Mouse (Mus musculus) midbrain, postnatal 0 days (tissue): ENCODE measurements around the gene Rab8b. TPM values are rescaled to one million over a fixed set of nuclear protein-coding genes. Genes with fewer than 3 reads are reported as not detected.
"Not testable (repeated sequence)": the region's sequence is repeated elsewhere in the genome, so short reads cannot be mapped to it uniquely, and the experiment has no call there.

Experiments
- ATAC-seq: fragments of 200-750 bp; cut with Nextera tagmentation; 2 replicates; pipeline ENCODE4 v1.8.0; 2017; ENCODE audit warnings: moderate number of reproducible peaks, mild to moderate bottlenecking, moderate TSS enrichment, moderate library complexity; ENCODE audit not compliant: low FRiP score
- DNase-seq: peaks from one replicate; pipeline ENCODE4 v3.0.0-alpha.2; 2015; ENCODE audit warnings: low spot score
- H3K27ac ChIP-seq: fragments of 300-500 bp; sonication (generic); 2 replicates; pipeline ENCODE4 v1.5.1; 2014; ENCODE audit warnings: low read depth, mild to moderate bottlenecking, low read length, mixed read lengths
- H3K27me3 ChIP-seq: fragments of 300-500 bp; sonication (generic); 2 replicates; pipeline ENCODE4 v1.6.1; 2014; ENCODE audit warnings: low read length, control low read depth, mixed read lengths; ENCODE audit not compliant: insufficient read depth
- H3K36me3 ChIP-seq: fragments of 300-500 bp; sonication (generic); 2 replicates; pipeline ENCODE4 v1.6.1; 2014; ENCODE audit warnings: low read length, control low read depth, mixed read lengths; ENCODE audit not compliant: insufficient read depth
- H3K4me1 ChIP-seq: fragments of 300-500 bp; sonication (generic); 2 replicates; pipeline ENCODE4 v1.6.1; 2014; ENCODE audit warnings: mild to moderate bottlenecking, control low read depth, antibody characterized with exemption, low read length, mixed read lengths; ENCODE audit not compliant: insufficient read depth
- H3K4me2 ChIP-seq: fragments of 300-500 bp; sonication (generic); 2 replicates; pipeline ENCODE4 v1.6.1; 2014; ENCODE audit warnings: low read depth, mild to moderate bottlenecking, low read length, mixed read lengths; ENCODE audit not compliant: poor library complexity, severe bottlenecking
- H3K4me3 ChIP-seq: fragments of 300-500 bp; sonication (generic); 2 replicates; pipeline ENCODE4 v1.5.1; 2014; ENCODE audit warnings: low read depth, mild to moderate bottlenecking, low read length, moderate library complexity
- H3K9ac ChIP-seq: fragments of 300-500 bp; sonication (generic); replicated peaks from 2 replicates; pipeline ENCODE4 v1.6.1; 2014; ENCODE audit warnings: mild to moderate bottlenecking, low read length, moderate library complexity, mixed read lengths; ENCODE audit not compliant: poor library complexity, severe bottlenecking
- H3K9me3 ChIP-seq: fragments of 300-500 bp; sonication (generic); 2 replicates; pipeline ENCODE4 v1.6.1; 2016; ENCODE audit warnings: low read length, control low read depth
- CTCF ChIP-seq: IDR thresholded peaks from 2 replicates; pipeline ENCODE4 v1.5.1; 2016; ENCODE audit warnings: antibody characterized with exemption, mild to moderate bottlenecking
- WGBS: fragments of 180-500 bp; shearing (Covaris S2); extraction: QIAGEN DNeasy Blood & Tissue Kit; methylation state at CpG from one replicate; pipeline ENCODE4 v1.1.7; 2014; 5-methylcytosine and 5-hydroxymethylcytosine counted together
- polyA plus RNA-seq: library from polyadenylated mRNA; unstranded; fragments of >200 nt; fragmentation: Nextera tagmentation; extraction: Ambion mirVana; gene quantifications from 2 replicates; pipeline ENCODE4 v1.2.1, GENCODE M21; 2015
- total RNA-seq: library from RNA; depleted of rRNA; stranded (reverse); fragments of >200 nt; gene quantifications from 2 replicates; pipeline ENCODE4 v1.2.3, GENCODE M21; 2014

The Rab8b gene
- total and polyA plus RNA-seq, 2 experiments from 2014 or later = 18.2 to 26.0 TPM

GRCm38 (mm10) chr9:66915869-66916785 lies 3.4 kb downstream of the Rab8b start:
- 84% methylated on average over 9 of the region's 9 CpGs for WGBS
- Histone ChIP-seq H3K4me1 (0 out of 2 replicates have a peak, but pooled peaks cover 6% of the 10 kb centered on the region), H3K36me3 (no peaks in the 10 kb centered on the region; the same call in 1 of the 2 replicates), H3K9me3 (no peaks in the 10 kb centered on the region), H3K27ac (no peak overlapping the region), H3K4me3 (no peak overlapping the region), H3K4me2 (no peak overlapping the region), H3K27me3 (no peaks in the 10 kb centered on the region), H3K9ac (no peak overlapping the region)
- DNase-seq = no peak
- no peak for TF ChIP-seq CTCF
- no peak for ATAC-seq

DNA sequence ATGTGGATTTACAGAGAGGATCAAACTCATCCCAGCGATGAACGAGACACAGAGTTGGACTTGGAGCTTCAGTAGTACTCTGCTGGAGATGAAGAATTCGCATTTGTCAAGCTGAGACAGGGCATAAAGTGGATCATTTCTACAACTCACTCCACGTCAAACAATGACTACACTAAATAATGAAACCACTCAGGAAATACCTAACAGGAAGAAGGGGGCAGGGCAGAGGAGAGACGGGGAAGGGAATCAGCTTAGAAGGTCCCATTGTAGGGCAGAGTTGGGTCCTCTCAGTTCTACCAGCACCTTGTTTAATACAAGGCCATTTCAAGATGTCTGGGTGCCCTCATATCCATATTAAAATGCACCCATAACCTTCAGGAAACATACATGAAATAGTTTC lies 4.1 kb downstream of the Rab8b start:
- 0 out of 2 replicates have a peak, but pooled peaks cover 6% of the 10 kb centered on the region for H3K4me1 ChIP-seq
- TF ChIP-seq CTCF = no peak
- ATAC-seq (no peak), DNase-seq (no peak)
- no peak overlapping the region for H3K4me3 ChIP-seq
- H3K9me3 ChIP-seq = no peaks in the 10 kb centered on the region
- 91% methylated on average over 5 of the region's 5 CpGs for WGBS
- H3K27me3 ChIP-seq = no peaks in the 10 kb centered on the region
- H3K9ac ChIP-seq = no peak overlapping the region
- no peak overlapping the region for H3K4me2 ChIP-seq
- no peaks in the 10 kb centered on the region; the same call in 1 of the 2 replicates for H3K36me3 ChIP-seq
- H3K27ac ChIP-seq = no peak overlapping the region

DNA sequence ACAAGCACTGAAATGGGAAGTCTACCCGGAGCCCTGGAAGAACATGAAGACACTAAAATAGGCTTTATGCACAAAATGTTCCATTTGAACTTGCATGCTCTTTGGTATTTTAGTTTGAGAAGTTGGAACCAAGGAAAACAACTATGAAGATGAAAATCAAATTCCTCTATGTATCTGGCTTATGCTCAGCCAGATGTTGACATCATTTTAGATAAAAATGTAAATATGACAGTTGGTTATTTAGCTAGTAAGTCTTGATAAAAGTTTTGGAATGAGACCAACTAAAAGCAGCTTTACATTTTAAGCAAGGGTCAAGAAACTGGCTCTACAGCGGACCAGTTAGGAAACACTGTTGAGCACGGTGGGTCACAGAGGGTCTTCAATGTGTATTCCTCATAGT lies 4.9 kb downstream of the Rab8b start:
- Histone ChIP-seq H3K9me3 (no peaks in the 10 kb centered on the region), H3K9ac (no peak overlapping the region), H3K27ac (no peak overlapping the region), H3K27me3 (no peaks in the 10 kb centered on the region), H3K4me1 (0 out of 2 replicates have a peak, but pooled peaks cover 6% of the 10 kb centered on the region), H3K36me3 (no peaks in the 10 kb centered on the region; the same call in 1 of the 2 replicates), H3K4me2 (no peak overlapping the region), H3K4me3 (no peak overlapping the region)
- DNase-seq (no peak), ATAC-seq (no peak)
- no peak for TF ChIP-seq CTCF
- 92% methylated on average over 3 of the region's 3 CpGs for WGBS

- not testable (repeated sequence) for H3K27me3 ChIP-seq, ATAC-seq, H3K4me2 ChIP-seq, H3K9ac ChIP-seq, H3K27ac ChIP-seq, H3K4me1 ChIP-seq, H3K36me3 ChIP-seq, H3K9me3 ChIP-seq, DNase-seq, H3K4me3 ChIP-seq
- WGBS = 95% methylated on average over 5 of the region's 5 CpGs
Measured at GRCm38 (mm10) chr9:66913254-66913934, 6.1 kb downstream of the Rab8b start.

DNA sequence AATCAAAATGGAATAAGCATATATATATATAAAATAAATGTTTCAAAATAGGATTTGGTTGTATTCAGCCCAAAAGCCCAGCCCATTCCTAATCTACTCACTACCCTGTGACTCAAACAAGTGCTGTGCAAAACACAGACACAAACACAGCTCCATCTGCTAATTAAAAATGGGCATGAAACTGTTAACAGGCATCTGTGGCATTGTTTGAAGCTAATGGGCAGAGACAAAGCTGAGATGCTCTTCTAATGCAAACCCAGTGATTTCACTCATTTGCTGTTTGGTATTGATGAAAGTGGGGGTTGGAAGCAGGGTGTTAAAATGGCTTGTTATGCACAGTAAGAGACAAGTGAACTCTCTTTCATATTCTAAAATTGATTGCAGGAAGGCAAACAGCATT lies 7.2 kb downstream of the Rab8b start:
- H3K27ac ChIP-seq = no peak overlapping the region
- no peaks in the 10 kb centered on the region for H3K9me3 ChIP-seq
- peak; percentile 26 for DNase-seq
- H3K9ac ChIP-seq = no peak overlapping the region
- TF ChIP-seq CTCF = no peak
- H3K36me3 ChIP-seq = no peaks in the 10 kb centered on the region; the same call in 1 of the 2 replicates
- H3K4me3 ChIP-seq = no peak overlapping the region
- no peak overlapping the region for H3K4me2 ChIP-seq
- ATAC-seq = no peak
- H3K27me3 ChIP-seq = no peaks in the 10 kb centered on the region
- no peaks in the 10 kb centered on the region for H3K4me1 ChIP-seq

DNA sequence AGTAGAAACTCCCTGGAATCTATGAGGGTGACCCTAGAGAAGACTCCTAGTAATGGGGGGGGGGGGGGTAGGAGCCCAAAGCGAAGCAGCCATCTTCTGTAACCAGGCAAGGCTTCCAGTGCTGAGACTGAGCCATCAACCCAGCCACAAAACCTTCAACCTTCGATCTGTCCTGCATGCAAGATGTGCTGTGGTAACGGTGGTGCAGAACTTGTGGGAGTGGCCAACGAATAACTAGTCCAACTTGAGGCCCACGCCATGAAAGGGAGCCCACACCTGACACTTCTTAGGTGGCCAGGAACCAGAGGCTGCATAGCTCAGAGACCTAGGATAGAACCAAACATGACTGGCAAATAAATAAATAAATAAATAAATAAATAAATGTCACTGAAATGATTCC lies 8.8 kb downstream of the Rab8b start:
- no peak for ATAC-seq
- Histone ChIP-seq H3K27ac (no peak overlapping the region), H3K27me3 (no peaks in the 10 kb centered on the region), H3K9ac (no peak overlapping the region), H3K4me1 (no peaks in the 10 kb centered on the region), H3K9me3 (no peaks in the 10 kb centered on the region), H3K4me3 (no peak overlapping the region), H3K36me3 (no peaks in the 10 kb centered on the region), H3K4me2 (no peak overlapping the region)
- no peak for DNase-seq
- 83% methylated on average over 5 of the region's 5 CpGs for WGBS
- TF ChIP-seq CTCF = no peak
